Mouse (Mus musculus) megakaryocyte-erythroid progenitor cell, adult 5-6 weeks (primary cell): ENCODE data around the gene Thrap3. TPM values are rescaled to one million over a fixed set of nuclear protein-coding genes. Genes with fewer than 3 reads are reported as not detected.

Experiments
- ATAC-seq: replicated peaks from 2 replicates; pipeline ENCODE4 v1.8.0; 2016; ENCODE audit warnings: mild to moderate bottlenecking, inconsistent platforms; ENCODE audit not compliant: severe bottlenecking, poor library complexity, low FRiP score, low TSS enrichment
- total RNA-seq, 2 experiments: library from RNA; stranded (forward) in 1 of 2; stranded (reverse) in 1 of 2; fragments of 200-1000, 215-1000 nt in 1 of 2; fragments of >200 nt in 1 of 2; fragmentation: Nextera tagmentation in 1 of 2; gene quantifications; 2 replicates each; pipeline ENCODE4 v1.2.3; 2014 to 2017

Gene Thrap3
- total RNA-seq (2014; fragmentation: Nextera tagmentation) (266 and 395 TPM in 2 replicates), total RNA-seq (2017) (471 and 531 TPM in 2 replicates)

- peak; percentile 81 for ATAC-seq
Measured at GRCm38 (mm10) chr4:126202303-126203181, at the start of gene Thrap3. TSS of gene Thrap3 (minus strand) at chr4:126202760.

GRCm38 (mm10) chr4:126251655-126252254 is 49.2 kb upstream of the Thrap3 start:
- no peak for ATAC-seq

GRCm38 (mm10) chr4:126250659-126251058 is 48.1 kb upstream of the Thrap3 start:
- ATAC-seq: no peak

GRCm38 (mm10) chr4:126248261-126248868 is 45.8 kb upstream of the Thrap3 start:
- no peak for ATAC-seq

GRCm38 (mm10) chr4:126246202-126246889 is 43.8 kb upstream of the Thrap3 start:
- ATAC-seq: no peak

GRCm38 (mm10) chr4:126242510-126242909 is 40.0 kb upstream of the Thrap3 start:
- no peak for ATAC-seq

- ATAC-seq: no peak
Measured at GRCm38 (mm10) chr4:126241956-126242355, 39.4 kb upstream of the Thrap3 start.

- no peak for ATAC-seq
Measured at GRCm38 (mm10) chr4:126239862-126240475, 37.4 kb upstream of the Thrap3 start.

- no peak for ATAC-seq
Measured at GRCm38 (mm10) chr4:126237721-126238242, 35.2 kb upstream of the Thrap3 start.

GRCm38 (mm10) chr4:126236467-126237280 is 34.1 kb upstream of the Thrap3 start:
- no peak for ATAC-seq

GRCm38 (mm10) chr4:126235191-126235590 is 32.6 kb upstream of the Thrap3 start:
- 0 out of 2 replicates have a peak, but pooled peaks have one; percentile 16 for ATAC-seq

- no peak for ATAC-seq
Measured at GRCm38 (mm10) chr4:126234496-126235175, 32.1 kb upstream of the Thrap3 start.

- ATAC-seq: no peak
Measured at GRCm38 (mm10) chr4:126233676-126234308, 31.2 kb upstream of the Thrap3 start.

GRCm38 (mm10) chr4:126229900-126230299 is 27.3 kb upstream of the Thrap3 start:
- ATAC-seq: no peak

- ATAC-seq: no peak
Measured at GRCm38 (mm10) chr4:126228144-126228543, 25.6 kb upstream of the Thrap3 start.

GRCm38 (mm10) chr4:126227077-126227761 is 24.7 kb upstream of the Thrap3 start:
- peak; percentile 90 for ATAC-seq

GRCm38 (mm10) chr4:126226640-126227039 is 24.1 kb upstream of the Thrap3 start:
- ATAC-seq: no peak
